22 mouse cellular contexts compared by ENCODE assay signal in the genomic region with DNA sequence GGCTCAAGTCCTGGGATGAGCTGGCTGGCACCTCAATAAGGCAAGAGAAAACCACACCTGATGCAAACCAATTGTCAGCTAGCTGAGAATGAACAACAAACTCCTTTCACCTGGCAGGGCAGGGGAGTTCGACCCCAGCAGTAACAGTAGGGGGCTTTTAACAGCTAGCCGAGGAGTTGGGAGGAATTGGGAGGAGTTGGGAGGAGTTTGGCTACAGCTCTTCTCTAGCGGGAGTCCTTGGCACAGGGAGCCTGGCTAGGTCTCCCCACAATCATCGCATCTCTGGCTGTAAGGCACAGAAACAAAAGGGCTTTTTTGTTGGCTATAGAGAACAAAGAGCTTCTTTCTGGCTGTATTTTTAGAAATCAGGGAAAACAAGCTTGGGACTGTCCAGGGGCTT.
DNase-seq lines count a peak whose midpoint lies in the region; ATAC-seq and TF ChIP-seq lines count a peak whose summit lies in the region.
"Had no signal": no experiment of that assay in that cellular context is flagged by ENCODE, and none has a peak within 500 bp of the region (broad histone marks: within the 10 kb centered on the region; RNA-seq: fewer than 3 reads in every experiment).

No protein-coding gene starts in this region.

- no peak overlapping the region for H3K9ac ChIP-seq in hindbrain, embryonic 14.5 days
- no peak overlapping the region for H3K9ac ChIP-seq in hindbrain, embryonic 16.5 days (ENCODE audit: low read depth, low read length)
- H3K9ac ChIP-seq in midbrain, embryonic 11.5 days (ENCODE audit: low read length): no peak overlapping the region
- H3K9ac ChIP-seq in midbrain, embryonic 16.5 days (ENCODE audit: low read depth, low read length): no peak overlapping the region
- H3K9ac ChIP-seq in liver, postnatal 0 days (replicated peaks): no peak overlapping the region
- H3K9ac ChIP-seq: heart, embryonic 15.5 days; limb, embryonic 15.5 days; liver, embryonic 15.5 days; midbrain, embryonic 12.5 days had no signal

- no peak overlapping the region for H3K4me2 ChIP-seq in hindbrain, embryonic 14.5 days (replicated peaks)
- H3K4me2 ChIP-seq in hindbrain, embryonic 16.5 days (ENCODE audit: low read length): no peak overlapping the region
- no peak overlapping the region for H3K4me2 ChIP-seq in midbrain, embryonic 11.5 days
- H3K4me2 ChIP-seq in midbrain, embryonic 16.5 days (ENCODE audit: low read length): no peak overlapping the region
- H3K4me2 ChIP-seq in liver, postnatal 0 days (ENCODE audit: low read depth, low read length): no peak overlapping the region
- H3K4me2 ChIP-seq: heart, embryonic 15.5 days; limb, embryonic 15.5 days; liver, embryonic 15.5 days; midbrain, embryonic 12.5 days had no signal

- no peak overlapping the region for H3K4me3 ChIP-seq in hindbrain, embryonic 14.5 days (replicated peaks; ENCODE audit: low read length)
- H3K4me3 ChIP-seq in hindbrain, embryonic 16.5 days (ENCODE audit: low read length): no peak overlapping the region
- H3K4me3 ChIP-seq in midbrain, embryonic 11.5 days (ENCODE audit: low read depth, low read length): no peak overlapping the region
- H3K4me3 ChIP-seq in midbrain, embryonic 16.5 days (ENCODE audit: low read depth, low read length): no peak overlapping the region
- no peak overlapping the region for H3K4me3 ChIP-seq in liver, postnatal 0 days (ENCODE audit: low read depth, low read length)
- H3K4me3 ChIP-seq: forebrain, embryonic 10.5 days; heart, embryonic 15.5 days; limb, embryonic 15.5 days; liver, embryonic 15.5 days; midbrain, embryonic 12.5 days had no signal

- DNase-seq in hindbrain, embryonic 14.5 days (ENCODE audit: low spot score): peak; percentile 18
- peak; percentile 84 for DNase-seq in midbrain, embryonic 11.5 days (ENCODE audit: low spot score, missing footprints)
- DNase-seq in Muller cell, postnatal 12 days (ENCODE audit: inconsistent ontology term): peak; percentile 31
- peak; percentile 68 for DNase-seq in brain, embryonic 14.5 days (ENCODE audit: low read depth)
- no peak for DNase-seq in liver, postnatal 0 days
- DNase-seq: adrenal gland, postnatal 14 days; embryo, embryonic 11 days; gastrocnemius, postnatal 25 days; heart, postnatal 4 days; kidney, adult 18-20 months; thymus, postnatal 25 days had no signal

- no peak for TF ChIP-seq EP300 in liver, postnatal 0 days (IDR thresholded peaks at IDR 0.05; ENCODE audit: low read depth)

- no peaks in the 10 kb centered on the region for H3K36me3 ChIP-seq in hindbrain, embryonic 14.5 days (replicated peaks; ENCODE audit: control insufficient read depth, insufficient read depth)
- no peaks in the 10 kb centered on the region for H3K36me3 ChIP-seq in hindbrain, embryonic 16.5 days (ENCODE audit: control insufficient read depth, insufficient read depth, low read length)
- no peaks in the 10 kb centered on the region for H3K36me3 ChIP-seq in midbrain, embryonic 11.5 days (ENCODE audit: control insufficient read depth, insufficient read depth, low read length)
- H3K36me3 ChIP-seq in midbrain, embryonic 16.5 days (ENCODE audit: control insufficient read depth, insufficient read depth, low read length): no peaks in the 10 kb centered on the region
- H3K36me3 ChIP-seq in liver, postnatal 0 days (replicated peaks; ENCODE audit: insufficient read depth, low read length): no peaks in the 10 kb centered on the region
- H3K36me3 ChIP-seq: forebrain, embryonic 10.5 days; heart, embryonic 15.5 days; limb, embryonic 15.5 days; liver, embryonic 15.5 days; midbrain, embryonic 12.5 days had no signal

- no peaks in the 10 kb centered on the region for H3K9me3 ChIP-seq in hindbrain, embryonic 14.5 days (ENCODE audit: control insufficient read depth, low read length)
- H3K9me3 ChIP-seq in hindbrain, embryonic 16.5 days (ENCODE audit: control insufficient read depth, low read length): no peaks in the 10 kb centered on the region
- no peaks in the 10 kb centered on the region for H3K9me3 ChIP-seq in midbrain, embryonic 11.5 days (ENCODE audit: control insufficient read depth, low read length)
- no peaks in the 10 kb centered on the region for H3K9me3 ChIP-seq in midbrain, embryonic 16.5 days (replicated peaks; ENCODE audit: control insufficient read depth, low read length, poor library complexity, severe bottlenecking)
- no peaks in the 10 kb centered on the region for H3K9me3 ChIP-seq in liver, postnatal 0 days (ENCODE audit: low read length)
- H3K9me3 ChIP-seq: forebrain, embryonic 10.5 days; heart, embryonic 15.5 days; limb, embryonic 15.5 days; liver, embryonic 15.5 days; midbrain, embryonic 12.5 days had no signal

- no peak for TF ChIP-seq POLR2A in brain, embryonic 14.5 days (IDR thresholded peaks at IDR 0.05; ENCODE audit: borderline replicate concordance, extremely low read depth, insufficient read depth, insufficient read length, poor library complexity, severe bottlenecking)

- no peak for TF ChIP-seq CTCF in brain, embryonic 14.5 days (IDR thresholded peaks at IDR 0.05; ENCODE audit: borderline replicate concordance, extremely low read depth, insufficient read depth, insufficient read length)
- TF ChIP-seq CTCF in liver, postnatal 0 days (IDR thresholded peaks at IDR 0.05; ENCODE audit: low read depth): no peak

- H3K27me3 ChIP-seq in hindbrain, embryonic 14.5 days (ENCODE audit: control insufficient read depth, insufficient read depth, low read length): no peaks in the 10 kb centered on the region
- H3K27me3 ChIP-seq in hindbrain, embryonic 16.5 days (replicated peaks; ENCODE audit: control insufficient read depth, insufficient read depth, low read length): no peaks in the 10 kb centered on the region
- no peaks in the 10 kb centered on the region for H3K27me3 ChIP-seq in midbrain, embryonic 11.5 days (ENCODE audit: control insufficient read depth, insufficient read depth, low read length)
- no peaks in the 10 kb centered on the region for H3K27me3 ChIP-seq in midbrain, embryonic 16.5 days (ENCODE audit: control insufficient read depth, insufficient read depth, low read depth, low read length)
- H3K27me3 ChIP-seq in liver, postnatal 0 days (ENCODE audit: insufficient read depth, low read length): no peaks in the 10 kb centered on the region
- H3K27me3 ChIP-seq: heart, embryonic 15.5 days; limb, embryonic 15.5 days; liver, embryonic 15.5 days; midbrain, embryonic 12.5 days; Patski had no signal

- H3K4me1 ChIP-seq in hindbrain, embryonic 14.5 days (replicated peaks; ENCODE audit: control insufficient read depth, insufficient read depth, low read length): no peaks in the 10 kb centered on the region
- no peaks in the 10 kb centered on the region for H3K4me1 ChIP-seq in hindbrain, embryonic 16.5 days (ENCODE audit: control insufficient read depth, insufficient read depth, low read depth, low read length)
- no peaks in the 10 kb centered on the region for H3K4me1 ChIP-seq in midbrain, embryonic 11.5 days (ENCODE audit: control insufficient read depth, insufficient read depth, low read length)
- H3K4me1 ChIP-seq in midbrain, embryonic 16.5 days (ENCODE audit: control insufficient read depth, insufficient read depth, low read length): no peaks in the 10 kb centered on the region
- no peaks in the 10 kb centered on the region for H3K4me1 ChIP-seq in liver, postnatal 0 days (ENCODE audit: insufficient read depth)
- H3K4me1 ChIP-seq: heart, embryonic 15.5 days; limb, embryonic 15.5 days; liver, embryonic 15.5 days; midbrain, embryonic 12.5 days had no signal

- ATAC-seq in hindbrain, embryonic 14.5 days (ENCODE audit: low FRiP score): no peak
- ATAC-seq in hindbrain, embryonic 16.5 days: no peak
- no peak for ATAC-seq in midbrain, embryonic 11.5 days (ENCODE audit: low FRiP score)
- no peak for ATAC-seq in midbrain, embryonic 16.5 days
- no peak for ATAC-seq in liver, postnatal 0 days
- ATAC-seq: lung, postnatal 0 days; Patski had no signal

- WGBS in hindbrain, embryonic 14.5 days: 3% methylated on average over 4 of the region's 4 CpGs
- 3% methylated on average over 4 of the region's 4 CpGs for WGBS in hindbrain, embryonic 16.5 days
- 3% methylated on average over 4 of the region's 4 CpGs for WGBS in midbrain, embryonic 11.5 days
- 3% methylated on average over 4 of the region's 4 CpGs for WGBS in midbrain, embryonic 16.5 days
- 27% methylated on average over 4 of the region's 4 CpGs for WGBS in liver, postnatal 0 days (ENCODE audit: insufficient replicate concordance)

- H3K27ac ChIP-seq in hindbrain, embryonic 14.5 days: no peak overlapping the region
- no peak overlapping the region for H3K27ac ChIP-seq in hindbrain, embryonic 16.5 days (ENCODE audit: low read depth, low read length)
- H3K27ac ChIP-seq in midbrain, embryonic 11.5 days (ENCODE audit: low read depth, low read length): no peak overlapping the region
- H3K27ac ChIP-seq in midbrain, embryonic 16.5 days (ENCODE audit: low read length): no peak overlapping the region
- no peak overlapping the region for H3K27ac ChIP-seq in liver, postnatal 0 days (ENCODE audit: low read depth)
- H3K27ac ChIP-seq: forebrain, embryonic 10.5 days; heart, embryonic 15.5 days; kidney, postnatal 0 days; limb, embryonic 15.5 days; liver, embryonic 15.5 days; midbrain, embryonic 12.5 days; stomach, postnatal 0 days had no signal
